Mouse (Mus musculus) cerebellum, adult 2 months (tissue): ENCODE results near the gene Rnf41.

Experiments
- CTCF ChIP-seq: fragments of 200-500 bp; IDR thresholded peaks from 2 replicates; pipeline ENCODE4 v1.5.1; 2011; ENCODE audit warnings: low read depth, mild to moderate bottlenecking, control low read depth, low read length, moderate library complexity, borderline replicate concordance; ENCODE audit not compliant: insufficient read depth
- POLR2A ChIP-seq: fragments of 200-500 bp; IDR thresholded peaks from 2 replicates; pipeline ENCODE4 v1.6.1; 2011; ENCODE audit warnings: low read length, control low read depth, borderline replicate concordance; ENCODE audit not compliant: insufficient read depth

GRCm38 (mm10) chr10:128490912-128491311, 79.5 kb downstream of the Rnf41 start:
- TF ChIP-seq CTCF (no peak), POLR2A (no peak)
